Mouse (Mus musculus) cerebellum, postnatal 25 days (tissue): ENCODE measurements around the gene Poc1a.
A peak's percentile ranks its signal among the peaks of the same experiment; 100 is the strongest.

Source experiments
- DNase-seq, 2 experiments: peaks; one replicate each; pipeline ENCODE4 v3.0.0; 2021; ENCODE audit warnings: mixed read lengths in 2 of 2

Gene Poc1a

DNA sequence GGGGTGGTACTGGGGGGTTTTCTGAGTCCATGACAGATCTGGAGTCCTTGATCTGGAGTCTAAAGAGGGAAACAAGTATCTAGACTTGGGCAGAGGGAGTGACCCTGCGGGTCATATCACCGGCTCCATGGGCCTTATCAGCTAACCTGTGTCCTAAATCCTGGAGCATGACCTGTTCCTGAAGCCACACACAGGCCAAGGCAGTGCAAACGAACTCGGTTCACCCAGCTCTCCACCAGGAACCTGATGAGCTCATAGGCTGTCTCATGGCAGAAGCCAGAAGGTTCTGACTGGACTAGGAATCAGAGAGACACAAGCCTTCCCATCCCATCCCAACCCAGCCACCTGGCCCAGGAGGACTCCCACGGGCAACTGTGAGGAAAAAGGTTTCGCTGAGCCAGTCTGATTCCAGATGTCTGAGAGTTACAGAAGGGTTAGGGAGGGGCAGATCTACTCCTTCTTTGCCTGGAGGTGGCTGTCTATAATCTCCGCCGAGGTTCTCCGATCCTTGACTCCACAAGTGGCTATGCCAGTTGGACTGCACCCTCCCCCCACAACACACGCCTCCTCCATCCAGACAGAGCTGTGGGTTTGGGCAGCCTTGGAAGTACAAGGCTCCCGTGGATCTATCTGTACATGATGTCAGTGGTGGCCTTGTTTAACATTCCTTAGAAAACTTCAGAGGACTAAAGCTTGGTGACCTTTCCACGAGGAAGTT is 15.3 kb upstream of the Poc1a start:
- DNase-seq: no peak

DNA sequence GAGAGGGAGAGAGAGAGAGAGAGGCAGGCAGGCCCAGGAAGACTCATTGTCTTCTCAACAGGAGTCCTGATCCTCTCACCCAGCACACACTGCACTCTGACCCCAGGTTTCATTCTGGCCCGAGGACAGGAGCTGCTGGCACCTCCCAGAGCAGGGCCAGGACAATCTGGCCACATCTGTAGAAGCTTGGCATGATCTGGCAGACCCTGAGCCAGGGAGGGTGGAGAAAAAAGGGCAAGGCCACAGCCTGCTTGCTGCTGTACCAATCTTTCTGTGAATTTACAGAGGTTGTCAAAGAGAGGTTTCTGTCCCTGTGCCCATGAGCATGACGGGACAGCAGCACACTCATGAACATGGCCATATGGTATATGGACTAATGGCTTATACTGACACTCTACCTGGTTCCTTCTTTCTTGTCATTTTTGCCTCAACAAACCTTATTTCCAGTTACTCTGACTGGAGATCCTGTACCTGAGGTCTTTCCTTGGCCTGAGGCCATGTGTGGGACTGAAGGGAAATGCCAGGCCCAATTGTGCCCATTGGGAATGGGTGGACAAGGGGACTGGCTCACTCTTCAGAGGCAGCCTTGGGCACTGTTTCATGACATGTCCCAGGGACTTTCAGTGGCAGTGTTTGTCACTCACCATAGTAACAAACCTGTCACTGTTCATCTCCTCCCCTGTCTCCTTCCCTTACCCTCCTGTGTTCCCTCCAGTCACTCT is 13.8 kb upstream of the Poc1a start:
- no peak for DNase-seq

DNA sequence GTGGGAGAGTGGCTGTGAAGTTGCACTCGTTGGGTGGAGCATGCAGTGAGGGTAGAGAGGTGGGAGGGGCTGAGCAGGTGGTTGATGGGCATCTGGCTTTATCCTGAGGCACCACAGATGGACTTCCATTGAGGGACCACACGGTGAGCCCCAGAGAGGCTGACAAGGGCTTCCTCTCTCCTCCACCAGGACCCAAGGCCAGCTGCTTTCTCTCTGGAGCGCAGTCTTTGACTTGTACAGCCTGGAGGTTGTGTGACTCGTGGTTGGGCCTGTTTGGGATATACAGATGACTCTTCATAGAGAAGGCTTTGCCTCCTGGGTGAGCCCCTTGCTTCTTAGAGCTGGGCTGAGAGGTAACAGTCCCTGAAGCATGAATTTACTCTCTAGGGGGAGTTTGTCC is 12.4 kb upstream of the Poc1a start:
- no peak for DNase-seq

DNA sequence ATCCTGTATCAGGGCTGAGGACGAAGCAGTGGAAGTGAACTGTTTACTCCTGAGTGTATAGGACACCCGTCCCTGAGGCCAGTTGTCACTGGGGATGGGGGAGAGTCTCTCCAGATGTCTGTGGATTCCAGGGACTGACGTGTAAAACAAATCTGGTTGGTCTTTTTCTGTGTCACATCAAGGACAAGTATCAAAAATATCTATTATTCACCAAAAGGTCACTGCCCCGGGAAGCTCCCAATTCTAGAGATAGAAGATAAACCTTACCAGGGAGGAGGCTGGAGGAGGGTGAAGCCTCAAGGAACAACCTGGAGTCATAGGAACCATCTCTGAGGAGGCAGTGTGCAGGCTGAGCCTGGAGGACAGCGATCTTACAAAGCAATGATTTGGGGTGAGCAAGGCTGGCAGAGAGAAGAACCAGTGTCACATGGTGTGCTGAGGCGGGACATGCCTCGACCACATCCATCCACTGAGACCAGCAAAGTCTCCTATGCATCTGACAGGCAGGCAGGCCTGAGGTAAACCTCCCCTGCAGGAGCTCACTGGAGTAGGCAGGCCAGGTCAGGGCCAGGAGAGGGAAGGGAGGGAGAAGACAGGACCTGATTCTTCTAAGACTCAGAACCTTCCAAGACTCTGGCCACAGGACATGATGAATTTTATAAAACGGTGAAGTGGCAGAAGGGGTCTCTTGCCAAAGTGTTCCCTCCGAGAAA is 11.6 kb upstream of the Poc1a start:
- no peak for DNase-seq

DNA sequence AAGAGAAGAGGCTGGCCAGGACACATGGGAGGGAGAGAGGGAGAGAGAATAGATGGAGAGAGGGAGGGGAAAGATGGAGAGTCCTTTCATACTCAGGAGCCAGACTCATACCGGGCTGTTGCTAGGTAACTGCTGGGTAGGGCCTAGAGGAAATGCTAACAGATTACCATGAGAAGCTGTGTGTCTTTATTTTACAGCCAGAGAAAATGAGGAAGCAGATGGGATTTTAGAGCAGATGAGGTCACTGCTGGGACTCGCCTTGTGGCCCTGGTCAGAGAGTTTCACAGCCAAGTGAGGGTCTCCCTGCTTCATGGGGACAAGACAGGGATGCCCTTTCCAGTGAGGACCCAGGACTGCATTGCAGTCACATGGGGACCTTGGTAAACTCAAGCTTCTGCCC is 11.0 kb upstream of the Poc1a start:
- DNase-seq: no peak

DNA sequence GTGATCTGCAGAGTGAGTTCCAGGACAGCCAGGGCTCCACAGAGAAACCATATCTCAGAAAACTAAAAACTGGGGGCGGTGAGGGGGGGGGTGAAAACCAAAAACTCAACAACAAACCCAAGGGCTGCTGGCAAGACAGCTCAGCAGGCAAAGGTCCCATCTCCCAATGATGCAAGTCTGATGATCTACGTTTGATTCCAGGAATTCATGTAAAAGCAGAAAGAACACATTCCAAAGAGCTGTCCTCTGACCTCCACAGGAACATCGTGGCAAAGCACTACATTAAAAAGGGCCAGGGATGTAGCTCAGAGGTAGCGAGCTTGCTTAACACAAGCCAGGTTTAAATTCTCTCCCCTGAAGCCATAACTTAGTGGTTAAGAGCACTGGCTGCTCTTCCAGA is 10.2 kb upstream of the Poc1a start:
- DNase-seq: no peak

DNA sequence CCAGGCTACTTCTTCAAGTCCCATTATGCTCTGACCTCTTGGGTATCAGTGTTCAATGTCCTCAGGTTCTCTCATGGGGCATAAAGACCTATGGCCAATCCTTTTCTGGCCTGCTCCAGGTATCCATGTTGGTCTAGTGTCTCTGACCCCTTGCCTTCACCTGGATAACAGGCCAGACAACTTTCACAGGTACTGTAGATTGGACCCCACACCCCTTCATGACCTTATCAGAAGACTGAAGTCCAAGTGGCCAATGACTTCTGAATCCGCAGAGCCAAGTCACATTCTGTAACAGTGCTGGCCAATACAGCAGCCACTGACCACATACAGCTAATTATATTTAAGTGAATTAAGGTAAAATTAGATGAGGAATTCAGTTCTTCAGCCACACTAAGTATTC is 8.6 kb upstream of the Poc1a start:
- no peak for DNase-seq

DNA sequence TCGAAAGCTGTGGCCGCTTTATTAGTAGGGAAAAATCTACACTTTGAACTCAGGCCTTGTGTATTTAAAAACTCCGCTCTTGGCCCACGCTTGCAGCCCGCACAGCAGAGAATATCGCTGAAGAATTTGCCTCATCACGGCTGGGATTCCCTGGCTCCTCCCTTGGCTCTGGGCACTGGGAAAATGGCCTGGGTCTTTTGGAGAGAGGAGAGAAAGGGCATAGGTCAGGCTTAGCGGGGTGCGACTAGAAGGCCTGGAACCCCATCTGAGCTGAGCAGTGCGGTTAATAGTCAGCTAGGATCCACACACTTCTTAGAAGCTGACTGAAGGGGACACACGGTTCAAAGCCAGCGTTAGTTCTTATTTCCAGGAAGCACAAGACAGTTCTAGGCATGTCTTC is 7.6 kb upstream of the Poc1a start:
- no peak for DNase-seq

DNA sequence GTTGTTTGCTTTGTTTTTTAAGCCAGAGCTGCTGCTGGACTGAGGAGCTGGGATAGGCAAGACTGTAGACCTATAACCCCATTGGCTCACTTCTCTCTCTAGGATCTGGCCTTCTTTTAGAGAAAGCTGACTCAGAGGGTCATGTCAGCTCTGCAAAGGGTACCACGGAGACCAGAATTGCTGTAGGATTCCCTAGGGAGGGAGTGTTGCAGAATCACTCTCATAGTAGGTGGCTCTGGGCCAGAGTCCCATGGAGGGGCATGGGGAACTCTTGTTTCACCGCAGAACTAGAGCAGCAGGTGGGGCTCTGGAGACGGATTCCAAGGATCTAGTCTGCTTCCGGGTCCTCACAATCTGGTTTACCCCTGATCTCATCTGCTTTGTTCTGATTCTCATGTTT is 7.1 kb upstream of the Poc1a start:
- no peak for DNase-seq

DNA sequence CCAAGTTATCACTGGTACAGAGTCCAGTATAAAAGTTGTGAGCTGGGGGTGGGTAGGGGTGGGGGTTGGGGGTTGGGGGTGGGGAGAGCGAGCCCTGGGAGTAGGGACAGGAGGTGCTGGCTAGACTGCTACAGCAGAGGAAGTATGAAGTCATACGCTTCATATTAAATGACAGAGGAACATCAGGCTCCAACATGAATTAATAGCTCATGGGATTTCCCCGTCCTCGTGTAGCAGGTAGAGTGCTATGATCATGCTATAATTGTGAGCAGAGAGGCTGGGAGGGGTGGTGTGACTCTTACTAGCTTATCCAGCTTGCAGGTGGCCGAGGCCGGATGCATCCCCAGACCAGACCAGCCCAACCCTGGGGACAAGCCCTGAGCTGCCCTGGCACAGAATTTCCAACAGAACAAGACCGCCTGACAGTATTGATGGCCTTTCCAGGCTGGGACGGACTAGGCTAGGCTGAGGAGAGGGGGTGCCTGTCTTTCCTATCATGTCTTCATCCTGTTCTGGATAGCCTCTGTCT is 6.1 kb upstream of the Poc1a start:
- no peak for DNase-seq

DNA sequence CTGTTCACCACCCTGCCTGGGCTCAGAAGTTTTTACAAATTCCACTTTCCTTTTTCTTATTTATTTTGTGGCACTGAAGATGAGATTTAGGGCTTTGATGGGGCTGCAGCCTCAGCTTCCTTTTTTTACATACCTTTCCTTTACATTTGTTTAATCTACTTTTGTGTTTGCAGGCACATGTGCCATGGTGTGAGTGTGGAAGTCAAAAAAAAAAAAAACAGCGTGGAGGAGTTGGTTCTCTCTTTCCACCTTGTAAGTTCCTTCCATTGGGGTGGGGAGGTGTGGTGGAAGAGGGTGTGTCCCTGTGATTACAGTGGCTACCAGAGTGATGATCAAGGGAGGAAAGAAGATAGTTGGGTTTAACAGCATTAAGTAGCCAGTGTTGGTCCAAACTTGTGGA is 5.1 kb upstream of the Poc1a start:
- DNase-seq: no peak

DNA sequence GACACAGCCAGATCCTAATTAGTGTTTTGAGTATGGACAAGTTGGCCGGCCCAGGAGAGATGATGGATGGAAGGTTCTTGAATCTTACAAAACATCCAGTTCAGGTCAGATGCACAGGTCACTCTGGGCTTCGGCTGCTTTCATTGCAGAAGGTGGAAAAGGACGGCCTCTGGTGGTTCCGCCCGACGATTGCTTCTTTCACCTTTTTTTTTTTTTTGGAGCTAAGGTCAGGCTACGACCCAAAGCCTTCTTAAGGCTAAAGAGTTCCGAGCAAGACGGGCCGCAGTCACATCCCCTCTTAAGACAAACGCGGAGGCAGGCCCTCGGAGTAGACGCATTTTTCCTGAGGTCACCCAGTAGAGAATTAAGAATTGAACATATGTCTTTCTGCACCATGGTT is 475 bp upstream of the Poc1a start:
- peak; percentile 67 to 76 for DNase-seq

DNA sequence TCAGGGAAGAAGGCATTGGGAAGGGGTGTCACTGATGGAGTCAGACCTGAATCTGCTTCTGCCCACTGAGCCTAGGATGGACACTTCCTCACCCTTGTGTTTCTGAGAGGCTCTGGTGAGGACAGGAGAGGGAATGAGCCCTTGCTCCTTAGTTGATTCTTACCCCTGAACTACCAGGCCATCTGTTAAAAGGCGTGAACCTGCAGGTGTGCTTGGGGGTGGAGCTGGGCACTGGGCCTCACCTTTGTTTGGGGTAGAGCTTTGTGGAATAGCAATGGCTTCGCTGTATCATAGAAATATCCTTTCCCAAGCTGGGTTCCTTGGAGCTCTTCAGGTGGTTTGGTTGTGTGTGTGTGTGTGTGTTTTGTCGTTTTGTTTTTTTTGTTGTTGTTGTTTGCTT is 1.2 kb downstream of the Poc1a start:
- no peak for DNase-seq

DNA sequence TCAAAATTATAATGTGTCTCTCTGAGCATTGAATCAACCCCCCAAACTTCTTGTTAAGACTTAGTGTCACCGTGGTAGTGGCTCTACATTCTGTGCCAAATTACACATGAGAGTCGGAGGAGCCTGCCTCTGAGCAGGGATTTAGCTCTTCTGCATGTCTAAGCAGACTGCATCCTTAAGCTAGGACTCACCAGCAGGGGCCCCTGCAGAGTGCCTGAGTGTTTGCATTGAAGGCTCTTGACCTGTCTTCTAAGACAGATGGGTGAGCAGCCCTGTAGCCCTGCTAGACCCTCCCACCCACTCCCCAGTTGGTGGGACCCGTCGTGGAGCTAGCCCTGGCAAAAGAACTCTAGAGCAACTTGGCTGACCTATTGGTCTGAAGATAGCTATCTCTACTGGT is 6.3 kb downstream of the Poc1a start:
- no peak for DNase-seq

DNA sequence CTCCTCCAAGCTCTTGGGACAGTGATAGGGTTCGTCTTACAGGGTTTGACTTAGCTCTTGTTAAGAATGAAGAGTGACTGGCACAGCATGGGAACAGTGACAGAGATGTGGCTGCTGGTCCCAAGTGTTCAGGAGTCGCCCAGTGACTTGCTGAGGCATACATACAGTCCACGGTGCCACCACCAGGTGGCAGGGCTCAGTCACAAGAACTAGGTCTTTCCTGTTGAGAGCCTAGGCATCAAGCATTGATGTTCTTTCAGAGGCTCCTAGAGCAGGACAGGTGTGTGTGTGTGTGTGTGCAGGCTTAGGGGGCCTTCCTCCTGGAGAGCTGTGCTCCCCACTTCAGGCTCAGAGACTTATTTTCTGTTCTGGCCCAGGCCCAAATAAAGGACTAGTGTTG is 8.0 kb downstream of the Poc1a start:
- peak; percentile 84 to 92 for DNase-seq

DNA sequence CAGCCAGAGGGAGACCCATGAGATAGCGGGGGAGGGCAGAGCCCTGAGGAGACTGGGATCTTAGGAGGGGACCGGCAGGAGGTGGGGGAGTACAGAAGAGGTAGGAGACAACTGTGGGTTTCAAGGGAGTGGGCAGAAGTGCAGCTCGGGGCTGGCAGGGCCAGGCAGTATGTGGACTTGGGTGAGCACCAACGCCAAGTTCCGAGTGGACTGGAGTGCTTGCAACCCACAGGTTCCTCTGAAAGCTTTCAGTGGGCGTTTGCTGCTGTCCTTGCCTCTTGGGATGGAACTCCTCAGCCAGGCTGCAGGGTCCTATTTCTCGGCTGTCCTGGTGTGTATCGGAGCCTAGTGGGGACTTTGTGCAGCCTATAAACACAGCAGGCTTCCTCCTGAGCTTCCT is 9.0 kb downstream of the Poc1a start:
- DNase-seq: no peak

DNA sequence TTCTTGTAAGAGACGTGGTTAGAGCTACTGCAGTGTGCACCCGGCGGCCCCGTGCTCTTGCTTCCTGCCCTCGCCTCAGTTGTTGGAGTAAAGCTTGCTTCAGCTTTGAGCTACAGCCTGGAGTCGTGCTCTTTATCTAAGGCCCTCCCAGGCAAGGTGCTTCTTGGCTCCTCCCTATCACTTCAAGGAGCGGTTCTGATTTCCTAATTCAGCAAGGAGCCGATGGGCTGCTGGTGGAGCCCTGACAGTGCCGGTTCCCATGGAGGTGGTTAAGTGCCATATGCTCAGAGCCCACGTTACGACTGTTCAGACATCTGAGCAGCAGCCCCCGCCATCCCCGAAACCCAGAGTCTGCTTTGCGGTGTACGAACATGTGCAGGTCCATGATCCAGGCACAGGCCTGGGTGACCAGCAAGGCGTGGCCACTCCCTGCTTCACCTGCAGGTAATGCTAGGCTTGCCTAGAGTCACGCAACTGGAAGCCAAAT is 9.8 kb downstream of the Poc1a start:
- no peak for DNase-seq

DNA sequence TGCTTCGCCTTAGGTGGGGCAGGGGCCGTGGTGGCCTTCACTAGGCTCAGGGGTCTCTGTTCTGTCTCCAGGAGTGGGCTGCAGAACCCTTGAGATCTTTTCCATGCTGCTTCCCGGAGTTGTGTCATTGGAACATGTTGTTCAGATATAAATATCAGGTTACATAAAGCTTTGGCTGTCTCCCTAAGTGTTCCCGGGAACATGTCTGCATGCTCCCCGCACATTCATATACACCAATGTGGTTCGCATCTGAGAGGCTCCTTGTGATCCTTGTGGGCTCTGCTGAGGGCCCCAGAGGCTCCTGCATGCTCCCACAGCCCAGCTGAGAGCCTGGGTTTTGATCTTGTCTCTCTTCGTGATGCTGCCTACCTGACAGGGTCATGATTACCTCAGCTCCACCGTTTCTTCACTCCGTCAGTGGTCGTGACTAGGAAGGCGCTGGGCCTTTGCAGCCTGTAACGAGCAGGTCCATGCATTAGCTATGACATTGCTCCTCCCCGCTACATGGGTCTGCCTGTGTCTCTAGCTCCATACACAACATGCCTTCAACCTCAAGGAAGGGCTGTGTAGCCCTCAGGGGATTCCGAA is 12.8 kb downstream of the Poc1a start:
- DNase-seq: no peak

DNA sequence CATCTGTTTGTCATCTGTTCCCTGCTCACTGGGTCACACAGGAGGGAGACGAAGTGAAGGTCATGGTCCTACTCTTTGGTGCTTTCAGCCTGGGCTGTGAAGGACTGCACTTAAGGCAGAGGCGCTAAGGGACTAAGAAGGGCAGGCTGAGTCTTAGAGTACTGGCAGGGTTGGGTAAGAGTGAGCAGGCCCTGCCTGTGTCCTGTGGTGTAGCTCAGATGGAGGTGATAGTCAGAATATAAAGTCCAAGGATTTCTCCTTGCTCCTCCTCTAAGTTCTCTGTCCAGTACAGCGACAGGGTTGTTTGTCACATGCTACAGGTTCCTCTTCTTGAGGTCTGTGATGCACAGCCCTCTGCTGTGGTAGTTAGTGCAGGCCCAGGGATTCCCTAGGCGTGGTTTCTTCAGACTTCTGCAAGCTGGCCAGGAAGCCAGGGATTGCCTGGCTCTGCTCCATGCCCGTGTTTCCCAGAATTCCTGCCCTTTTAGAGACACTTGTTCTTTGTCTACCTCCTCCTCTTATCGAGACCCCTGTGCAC is 15.8 kb downstream of the Poc1a start:
- no peak for DNase-seq

DNA sequence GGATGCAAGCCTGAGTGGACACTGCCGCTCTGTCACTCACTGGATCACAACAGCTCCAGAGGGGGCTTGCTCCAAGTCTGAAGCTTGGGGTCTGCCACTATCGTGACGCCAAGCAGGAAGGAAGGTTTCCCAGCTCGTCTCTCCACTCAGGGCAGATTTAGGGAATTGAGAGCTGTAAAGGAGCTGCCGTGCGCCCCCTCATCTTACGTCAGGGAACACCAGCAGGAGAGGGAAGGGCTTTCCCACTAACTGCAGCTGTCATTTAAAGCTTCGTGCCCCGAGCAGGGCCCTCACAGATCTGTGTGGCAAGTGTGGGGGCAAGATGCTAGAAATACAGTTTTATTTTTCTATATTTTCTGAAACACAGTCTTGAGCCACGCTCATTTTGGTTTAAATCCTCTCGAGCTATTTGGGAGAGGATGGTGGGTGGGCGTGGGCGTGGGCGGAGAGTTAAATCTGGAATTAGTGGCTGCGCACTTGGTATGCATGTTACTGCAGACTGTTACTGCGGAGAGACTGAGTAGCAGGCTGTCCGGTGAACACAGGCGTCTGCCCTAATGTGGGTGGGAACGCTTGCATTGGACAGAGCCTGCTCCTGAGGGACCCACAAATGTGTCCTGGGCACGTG is 19.4 kb downstream of the Poc1a start:
- no peak for DNase-seq

DNA sequence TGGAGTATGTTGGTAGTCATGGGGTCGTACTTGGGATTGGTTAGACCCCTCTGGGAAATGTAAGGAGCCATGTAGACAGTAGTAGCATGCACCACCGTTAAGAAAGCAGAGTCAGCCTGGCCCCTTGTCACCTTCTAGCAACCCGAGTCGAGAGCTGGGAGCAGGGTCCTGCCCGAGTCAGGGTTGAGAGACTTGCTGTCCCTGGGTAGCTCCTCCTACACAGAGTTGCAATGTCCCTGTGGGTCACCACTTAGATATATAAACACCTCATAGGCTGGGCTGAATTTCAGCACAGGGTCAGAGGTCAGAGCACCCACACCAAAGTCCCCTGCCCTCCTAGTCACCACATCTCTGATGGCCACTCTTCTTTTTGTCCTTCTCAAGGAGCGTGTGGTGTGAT is 20.1 kb downstream of the Poc1a start:
- DNase-seq: no peak

DNA sequence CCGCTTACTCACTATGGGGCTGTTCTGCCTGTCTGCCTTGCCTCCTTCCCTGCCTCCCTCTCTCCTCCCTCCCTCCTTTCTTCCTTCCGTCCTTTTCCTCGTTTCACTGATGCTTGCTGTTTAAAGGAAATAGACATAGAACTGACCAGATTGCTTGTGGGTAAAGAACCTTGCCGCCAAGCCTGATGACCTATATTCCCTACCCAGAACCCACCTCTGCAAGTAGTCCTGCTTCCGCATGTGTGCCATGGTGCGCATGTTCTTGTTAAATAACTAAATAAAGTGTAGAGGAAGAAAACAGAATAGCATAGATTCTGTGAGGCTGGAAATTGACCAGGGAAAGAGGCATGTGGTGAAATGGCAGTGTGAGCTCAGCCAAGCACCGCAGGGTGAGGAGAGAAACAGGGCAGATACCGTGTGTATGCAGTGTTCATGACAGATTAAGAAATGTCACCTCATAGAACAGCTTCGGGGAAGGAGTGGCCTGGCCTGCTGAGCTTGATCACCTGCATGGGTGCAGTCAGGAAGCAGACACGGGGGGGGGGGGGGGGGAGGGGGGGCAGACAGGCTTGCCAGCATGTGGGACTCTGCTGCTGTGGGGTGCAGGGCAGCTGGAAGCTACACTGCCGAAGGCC is 20.7 kb downstream of the Poc1a start:
- DNase-seq: peak; percentile 27 to 38
